Mouse (Mus musculus): ENCODE results near the gene Frat1. TPM values are rescaled to one million over a fixed set of nuclear protein-coding genes. Genes with fewer than 3 reads are reported as not detected.

Frat1 gene
- polyA plus RNA-seq, 1 experiment from 2014 or later: 8.2 TPM

DNA sequence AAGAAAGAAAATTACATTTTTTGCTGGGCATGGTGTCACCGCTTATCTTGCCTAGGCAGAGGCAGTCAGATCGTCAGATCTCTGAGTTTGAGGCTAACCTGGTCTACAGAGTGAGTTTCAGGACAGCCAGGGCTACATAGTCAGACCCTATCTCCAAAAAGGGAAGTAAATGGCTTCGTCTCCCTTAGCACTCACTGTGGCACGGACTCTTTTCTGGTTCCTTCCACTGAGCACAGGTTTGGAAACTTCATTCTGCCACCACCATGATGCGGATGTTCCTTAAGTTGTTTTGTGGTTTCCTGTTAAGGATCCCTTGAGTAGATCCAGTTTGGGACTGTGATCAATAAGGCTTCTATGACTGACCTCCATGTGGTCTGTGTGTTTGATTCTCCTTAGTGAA is 4.8 kb upstream of the Frat1 start:
- no peak overlapping the region for H3K4me3 ChIP-seq (ENCODE audit: low read length)
- H3K27me3 ChIP-seq (ENCODE audit: control insufficient read depth, insufficient read depth, low read depth, low read length): no peaks in the 10 kb centered on the region
- no peak for ATAC-seq (ENCODE audit: low read depth)
- WGBS: 74% methylated on average over 5 of the region's 5 CpGs
- H3K4me2 ChIP-seq (ENCODE audit: low read depth, low read length): no peak overlapping the region
- H3K27ac ChIP-seq (ENCODE audit: low read length): no peak overlapping the region
- peaks cover 2% of the 10 kb centered on the region; the same call in 1 of the 2 replicates for H3K4me1 ChIP-seq (replicated peaks; ENCODE audit: control insufficient read depth, insufficient read depth, low read length)
- H3K9ac ChIP-seq (ENCODE audit: low read length): no peak overlapping the region
- H3K36me3 ChIP-seq (ENCODE audit: control insufficient read depth, insufficient read depth, low read length): no peaks in the 10 kb centered on the region
- no peaks in the 10 kb centered on the region for H3K9me3 ChIP-seq (ENCODE audit: control insufficient read depth, low read length)

DNA sequence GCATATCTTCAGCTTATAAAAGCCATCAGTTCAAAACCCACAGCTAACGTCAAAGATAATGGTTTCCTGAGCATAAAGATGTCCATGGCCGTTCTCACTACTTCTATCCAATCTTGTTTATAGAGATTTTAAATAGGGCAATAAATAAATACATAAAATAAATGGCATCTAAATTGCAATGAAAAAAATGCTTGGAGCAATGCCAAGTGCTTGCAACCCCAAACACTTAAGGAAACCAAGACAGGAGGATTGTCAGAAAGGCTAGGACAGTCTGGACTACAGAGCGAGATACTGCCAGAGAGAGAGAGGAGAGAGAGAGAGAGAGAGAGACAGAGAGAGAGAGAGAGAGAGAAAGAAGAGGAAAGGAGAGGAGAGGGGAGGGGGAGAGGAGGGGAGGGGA is 3.2 kb upstream of the Frat1 start:
- Histone ChIP-seq H3K27me3 (ENCODE audit: control insufficient read depth, insufficient read depth, low read depth, low read length) (peaks cover under 1% of the 10 kb centered on the region; the same call in 1 of the 2 replicates), H3K27ac (ENCODE audit: low read length) (no peak overlapping the region), H3K9ac (ENCODE audit: low read length) (no peak overlapping the region), H3K4me1 (replicated peaks; ENCODE audit: control insufficient read depth, insufficient read depth, low read length) (peaks cover 7% of the 10 kb centered on the region), H3K4me2 (ENCODE audit: low read depth, low read length) (no peak overlapping the region), H3K4me3 (ENCODE audit: low read length) (no peak overlapping the region), H3K9me3 (ENCODE audit: control insufficient read depth, low read length) (no peaks in the 10 kb centered on the region), H3K36me3 (ENCODE audit: control insufficient read depth, insufficient read depth, low read length) (no peaks in the 10 kb centered on the region)
- no peak for ATAC-seq (ENCODE audit: low read depth)
- WGBS: 58% methylated on average over 3 of the region's 3 CpGs

DNA sequence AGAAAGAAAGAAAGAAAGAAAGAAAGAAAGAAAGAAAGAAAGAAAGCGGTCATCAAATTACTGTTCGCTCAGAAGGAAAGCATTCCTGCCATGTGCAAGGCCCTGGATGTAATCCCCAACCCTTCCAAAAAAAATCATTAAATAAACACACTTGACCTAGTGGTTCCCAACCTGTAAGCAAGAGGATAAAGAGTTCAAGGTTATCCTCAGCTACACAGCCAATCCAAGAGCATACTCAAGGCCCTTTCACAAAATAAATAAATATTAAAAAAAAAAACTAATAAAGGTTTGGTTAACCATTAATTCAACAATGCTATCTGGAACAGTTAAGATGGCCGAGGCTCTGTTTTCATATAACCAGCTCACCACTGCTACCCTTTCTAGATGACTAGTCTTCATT is 829 bp upstream of the Frat1 start:
- ATAC-seq (ENCODE audit: low read depth): no peak
- H3K9ac ChIP-seq (ENCODE audit: low read length): no peak overlapping the region
- peak overlapping the region; percentile 71 for H3K4me3 ChIP-seq (ENCODE audit: low read length)
- peak overlapping the region; percentile 41; the same call in 1 of the 2 replicates for H3K27ac ChIP-seq (ENCODE audit: low read length)
- H3K4me1 ChIP-seq (replicated peaks; ENCODE audit: control insufficient read depth, insufficient read depth, low read length): peaks cover 13% of the 10 kb centered on the region
- H3K4me2 ChIP-seq (ENCODE audit: low read depth, low read length): peak overlapping the region; percentile 98
- H3K9me3 ChIP-seq (ENCODE audit: control insufficient read depth, low read length): no peaks in the 10 kb centered on the region
- WGBS: 54% methylated on average over 3 of the region's 3 CpGs
- peaks cover 17% of the 10 kb centered on the region for H3K27me3 ChIP-seq (ENCODE audit: control insufficient read depth, insufficient read depth, low read depth, low read length)
- no peaks in the 10 kb centered on the region for H3K36me3 ChIP-seq (ENCODE audit: control insufficient read depth, insufficient read depth, low read length)

DNA sequence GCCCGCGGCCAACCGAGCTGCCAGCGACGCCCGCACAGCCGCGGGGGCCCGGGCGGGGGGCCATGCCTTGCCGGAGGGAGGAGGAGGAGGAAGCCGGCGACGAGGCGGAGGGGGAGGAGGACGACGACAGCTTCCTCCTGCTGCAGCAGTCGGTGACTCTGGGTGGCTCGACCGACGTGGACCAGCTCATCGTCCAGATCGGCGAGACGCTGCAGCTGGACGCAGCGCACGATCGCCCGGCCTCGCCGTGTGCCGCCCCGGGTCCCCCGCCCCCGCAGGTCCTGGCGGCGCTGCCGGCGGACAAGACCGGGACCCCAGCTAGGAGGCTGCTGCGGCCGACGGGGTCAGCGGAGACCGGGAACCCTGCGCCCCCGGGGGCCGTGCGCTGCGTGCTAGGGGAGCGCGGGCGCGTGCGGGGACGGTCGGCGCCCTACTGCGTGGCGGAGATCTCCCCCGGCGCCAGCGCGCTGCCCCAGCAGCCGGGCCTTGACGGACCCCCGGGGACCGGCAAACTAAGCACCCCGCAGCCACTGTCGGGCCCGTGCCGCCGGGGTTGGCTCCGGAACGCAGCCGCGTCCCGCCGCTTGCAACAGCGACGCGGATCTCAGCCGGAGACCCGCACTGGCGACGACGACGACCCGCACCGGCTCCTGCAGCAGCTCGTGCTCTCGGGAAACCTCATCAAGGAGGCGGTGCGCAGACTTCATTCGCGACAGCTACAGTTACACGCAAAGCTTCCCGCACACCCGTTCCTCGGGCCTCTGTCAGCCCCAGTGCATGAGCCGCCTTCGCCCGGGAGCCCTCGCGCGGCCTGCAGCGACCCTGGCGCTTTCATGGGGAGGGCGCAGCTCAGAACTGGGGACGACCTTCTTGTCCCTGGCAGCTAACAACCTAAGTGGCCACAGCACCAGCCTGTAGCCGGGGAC is 599 bp downstream of the Frat1 start:
- peaks cover 13% of the 10 kb centered on the region for H3K4me1 ChIP-seq (replicated peaks; ENCODE audit: control insufficient read depth, insufficient read depth, low read length)
- no peaks in the 10 kb centered on the region for H3K36me3 ChIP-seq (ENCODE audit: control insufficient read depth, insufficient read depth, low read length)
- H3K27me3 ChIP-seq (ENCODE audit: control insufficient read depth, insufficient read depth, low read depth, low read length): peaks cover 17% of the 10 kb centered on the region
- peak overlapping the region; percentile 77 for H3K9ac ChIP-seq (ENCODE audit: low read length)
- under 1% methylated on average over 89 of the region's 112 CpGs for WGBS
- H3K4me3 ChIP-seq (ENCODE audit: low read length): peak overlapping the region; percentile 71
- H3K9me3 ChIP-seq (ENCODE audit: control insufficient read depth, low read length): no peaks in the 10 kb centered on the region
- peak; percentile 73 for ATAC-seq (ENCODE audit: low read depth)
- peak overlapping the region; percentile 98 for H3K4me2 ChIP-seq (ENCODE audit: low read depth, low read length)
- peak overlapping the region; percentile 67 for H3K27ac ChIP-seq (ENCODE audit: low read length)

DNA sequence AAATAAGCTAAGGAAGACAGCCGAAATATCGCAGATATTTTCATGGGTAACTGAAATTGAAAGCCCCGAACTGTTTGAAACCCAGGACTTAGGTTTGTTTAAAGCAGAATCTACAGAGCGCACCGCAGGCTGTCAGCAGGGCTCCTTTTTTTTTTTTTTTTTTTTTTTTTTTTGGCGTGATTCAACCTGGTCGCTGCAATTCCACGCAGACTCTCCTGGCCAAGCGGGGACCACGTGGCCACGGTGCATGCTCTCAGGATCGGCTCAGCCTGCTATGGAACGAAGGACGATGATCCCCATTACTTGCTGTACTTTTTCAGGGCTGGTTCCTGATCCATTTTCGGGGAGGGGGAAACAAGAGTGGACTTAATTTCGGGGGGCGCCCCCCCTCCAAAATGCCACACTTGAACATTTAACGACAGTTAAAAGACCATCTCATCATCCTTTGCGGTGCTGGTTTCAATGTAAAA is 1.4 kb downstream of the Frat1 start:
- Histone ChIP-seq H3K9me3 (ENCODE audit: control insufficient read depth, low read length) (no peaks in the 10 kb centered on the region), H3K4me3 (ENCODE audit: low read length) (peak overlapping the region; percentile 71), H3K9ac (ENCODE audit: low read length) (peak overlapping the region; percentile 77), H3K4me1 (replicated peaks; ENCODE audit: control insufficient read depth, insufficient read depth, low read length) (peaks cover 18% of the 10 kb centered on the region), H3K27ac (ENCODE audit: low read length) (no peak overlapping the region), H3K27me3 (ENCODE audit: control insufficient read depth, insufficient read depth, low read depth, low read length) (peaks cover 17% of the 10 kb centered on the region), H3K4me2 (ENCODE audit: low read depth, low read length) (peak overlapping the region; percentile 98), H3K36me3 (ENCODE audit: control insufficient read depth, insufficient read depth, low read length) (no peaks in the 10 kb centered on the region)
- no peak for ATAC-seq (ENCODE audit: low read depth)
- 2% methylated on average over 19 of the region's 19 CpGs for WGBS

DNA sequence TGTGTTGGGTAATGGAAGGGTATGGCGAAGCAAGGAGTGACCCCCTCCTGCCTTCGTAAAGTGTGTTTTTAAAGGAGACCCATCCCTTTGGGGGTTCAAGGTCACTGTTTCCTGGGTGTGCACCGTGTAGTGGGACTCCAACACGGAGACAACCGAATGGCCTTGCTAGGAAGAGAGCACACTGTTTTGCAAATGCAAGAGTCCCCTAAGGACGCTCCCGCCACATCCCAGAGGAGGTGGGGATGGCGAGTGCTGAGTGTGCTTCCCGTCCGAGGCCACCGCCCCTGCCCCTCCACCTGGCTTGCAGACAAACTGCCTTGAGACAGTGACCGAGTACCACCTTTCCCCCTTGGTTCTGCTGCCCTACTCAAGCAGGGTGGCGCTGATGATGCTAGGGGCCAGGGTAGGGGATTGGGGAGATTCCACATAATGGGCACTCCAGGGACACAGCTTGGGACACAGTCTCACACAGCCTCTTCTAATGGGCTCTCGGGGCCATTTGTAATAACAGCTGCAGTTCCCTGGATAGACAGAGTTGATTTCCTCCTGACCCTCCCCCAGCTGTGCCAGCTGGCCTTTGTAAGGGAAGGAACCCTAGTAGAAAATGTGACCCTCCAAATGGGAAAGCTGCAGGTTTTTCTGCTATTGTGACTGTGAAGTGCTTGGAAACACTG is 2.1 kb downstream of the Frat1 start:
- H3K36me3 ChIP-seq (ENCODE audit: control insufficient read depth, insufficient read depth, low read length): no peaks in the 10 kb centered on the region
- H3K27ac ChIP-seq (ENCODE audit: low read length): no peak overlapping the region
- H3K9me3 ChIP-seq (ENCODE audit: control insufficient read depth, low read length): no peaks in the 10 kb centered on the region
- H3K4me1 ChIP-seq (replicated peaks; ENCODE audit: control insufficient read depth, insufficient read depth, low read length): peaks cover 18% of the 10 kb centered on the region
- H3K4me2 ChIP-seq (ENCODE audit: low read depth, low read length): peak overlapping the region; percentile 98
- no peak overlapping the region for H3K9ac ChIP-seq (ENCODE audit: low read length)
- peaks cover 17% of the 10 kb centered on the region for H3K27me3 ChIP-seq (ENCODE audit: control insufficient read depth, insufficient read depth, low read depth, low read length)
- WGBS: 17% methylated on average over 14 of the region's 14 CpGs
- ATAC-seq (ENCODE audit: low read depth): no peak
- H3K4me3 ChIP-seq (ENCODE audit: low read length): peak overlapping the region; percentile 71

DNA sequence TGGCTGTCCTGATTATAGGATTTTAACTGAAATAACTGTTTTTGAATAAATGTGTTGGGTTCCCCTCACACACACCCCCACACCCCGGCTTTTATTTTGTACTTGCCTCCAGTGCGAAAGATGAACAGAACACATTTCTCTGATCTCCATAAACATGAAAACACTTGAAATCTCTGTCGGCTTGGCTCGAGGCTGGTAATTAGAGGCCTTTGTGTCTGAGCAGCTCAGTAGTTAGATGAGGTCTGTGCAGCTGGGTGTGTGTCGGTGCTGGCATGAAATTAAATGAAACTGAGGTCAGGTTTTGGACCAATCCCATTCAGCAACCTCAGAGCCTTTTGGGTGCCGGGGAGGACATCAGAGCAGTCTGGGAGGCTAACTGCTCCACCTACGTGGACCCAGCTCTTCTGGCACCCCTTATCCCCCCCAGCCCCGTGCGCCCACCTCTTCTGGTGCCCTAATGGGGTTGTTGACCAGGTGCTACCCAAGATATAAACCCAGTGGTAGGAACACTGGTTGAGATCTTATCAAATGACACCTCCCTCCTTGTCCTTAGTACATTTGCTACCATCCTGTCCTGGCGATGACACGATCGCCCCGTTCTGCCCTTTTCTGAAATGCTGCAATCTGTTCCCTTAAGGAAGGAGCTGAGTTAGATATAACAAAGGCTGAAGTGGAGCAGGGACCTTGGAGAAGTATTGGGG is 2.9 kb downstream of the Frat1 start:
- Histone ChIP-seq H3K9ac (ENCODE audit: low read length) (no peak overlapping the region), H3K4me2 (ENCODE audit: low read depth, low read length) (no peak overlapping the region), H3K4me3 (ENCODE audit: low read length) (no peak overlapping the region), H3K27ac (ENCODE audit: low read length) (no peak overlapping the region), H3K9me3 (ENCODE audit: control insufficient read depth, low read length) (no peaks in the 10 kb centered on the region), H3K36me3 (ENCODE audit: control insufficient read depth, insufficient read depth, low read length) (no peaks in the 10 kb centered on the region), H3K4me1 (replicated peaks; ENCODE audit: control insufficient read depth, insufficient read depth, low read length) (peaks cover 18% of the 10 kb centered on the region), H3K27me3 (ENCODE audit: control insufficient read depth, insufficient read depth, low read depth, low read length) (peaks cover 17% of the 10 kb centered on the region)
- 77% methylated on average over 13 of the region's 13 CpGs for WGBS
- no peak for ATAC-seq (ENCODE audit: low read depth)

DNA sequence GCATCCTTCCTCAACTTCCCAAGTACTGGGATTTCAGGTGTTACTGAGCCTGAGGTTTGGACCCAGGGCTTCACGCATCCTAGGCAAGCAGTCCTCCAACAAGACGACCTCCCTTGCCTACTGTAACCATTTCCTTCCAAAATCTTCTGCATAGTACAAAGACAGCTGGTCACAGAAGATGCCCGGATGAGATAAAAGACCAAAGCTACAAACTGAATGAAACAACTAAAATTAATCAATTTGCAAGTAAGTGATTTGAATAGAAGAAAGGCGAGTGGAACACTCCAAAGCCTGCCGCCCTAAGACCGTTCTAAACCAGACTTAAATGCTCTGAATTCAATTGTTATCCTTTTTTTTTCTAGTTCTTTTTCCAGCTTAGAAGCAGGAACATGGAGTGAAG is 5.6 kb downstream of the Frat1 start:
- Histone ChIP-seq H3K4me3 (ENCODE audit: low read length) (no peak overlapping the region), H3K4me1 (replicated peaks; ENCODE audit: control insufficient read depth, insufficient read depth, low read length) (peaks cover 16% of the 10 kb centered on the region), H3K36me3 (ENCODE audit: control insufficient read depth, insufficient read depth, low read length) (no peaks in the 10 kb centered on the region), H3K9me3 (ENCODE audit: control insufficient read depth, low read length) (no peaks in the 10 kb centered on the region), H3K9ac (ENCODE audit: low read length) (no peak overlapping the region), H3K4me2 (ENCODE audit: low read depth, low read length) (no peak overlapping the region), H3K27ac (ENCODE audit: low read length) (no peak overlapping the region), H3K27me3 (ENCODE audit: control insufficient read depth, insufficient read depth, low read depth, low read length) (peaks cover 21% of the 10 kb centered on the region)
- 55% methylated on average over 6 of the region's 6 CpGs for WGBS
- ATAC-seq (ENCODE audit: low read depth): no peak

DNA sequence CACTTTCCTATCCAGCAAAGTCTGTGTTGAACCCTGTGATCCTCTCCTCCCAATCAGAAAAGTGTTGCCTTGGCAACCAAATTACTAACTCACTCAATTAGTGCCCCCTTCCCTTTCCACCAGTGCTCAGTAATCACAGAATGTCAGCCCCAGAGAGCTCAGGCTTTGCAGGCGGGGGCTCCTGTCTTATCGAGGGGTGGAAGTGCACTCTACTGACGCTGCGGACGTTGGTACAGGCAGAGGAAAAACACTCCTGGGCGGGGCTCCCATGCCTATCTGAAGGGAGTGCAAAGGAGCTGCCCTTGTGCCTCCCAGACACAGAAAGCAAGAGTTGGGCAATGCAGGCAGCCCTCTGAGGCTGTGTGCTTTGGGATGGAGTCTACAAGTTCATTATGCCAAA is 6.0 kb downstream of the Frat1 start:
- Histone ChIP-seq H3K4me3 (ENCODE audit: low read length) (no peak overlapping the region), H3K27me3 (ENCODE audit: control insufficient read depth, insufficient read depth, low read depth, low read length) (peaks cover 21% of the 10 kb centered on the region), H3K9me3 (ENCODE audit: control insufficient read depth, low read length) (no peaks in the 10 kb centered on the region), H3K4me2 (ENCODE audit: low read depth, low read length) (peak overlapping the region; percentile 23; the same call in 1 of the 2 replicates), H3K9ac (ENCODE audit: low read length) (no peak overlapping the region), H3K4me1 (replicated peaks; ENCODE audit: control insufficient read depth, insufficient read depth, low read length) (peaks cover 14% of the 10 kb centered on the region), H3K36me3 (ENCODE audit: control insufficient read depth, insufficient read depth, low read length) (no peaks in the 10 kb centered on the region), H3K27ac (ENCODE audit: low read length) (no peak overlapping the region)
- 3% methylated on average over 6 of the region's 6 CpGs for WGBS
- peak; percentile 47 for ATAC-seq (ENCODE audit: low read depth)
